In the genomic region with DNA sequence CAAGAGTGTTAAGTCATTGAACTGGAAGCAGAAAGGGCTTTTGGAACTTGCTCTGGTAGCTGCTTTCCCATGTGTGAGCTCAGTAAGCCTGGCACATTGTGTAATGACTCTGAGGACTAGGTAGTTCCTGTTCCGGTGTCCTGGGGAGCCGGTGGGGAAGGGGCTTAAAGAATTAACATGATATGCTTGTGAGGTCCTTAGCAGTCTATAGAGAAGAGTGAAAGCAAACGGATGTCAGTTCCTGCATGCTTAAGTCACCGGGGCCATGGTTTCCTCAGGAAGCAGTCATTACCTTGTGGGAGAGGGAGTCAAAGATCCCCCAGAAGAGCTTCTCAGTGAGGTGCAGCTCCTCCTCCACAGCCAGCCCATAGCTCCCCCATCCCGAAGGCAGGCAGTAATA, we compare ENCODE assay signal across 17 mouse cellular contexts.
DNase-seq lines count a peak whose midpoint lies in the region; ATAC-seq and TF ChIP-seq lines count a peak whose summit lies in the region.
"Had no signal": no experiment of that assay in that cellular context is flagged by ENCODE, and none has a peak within 500 bp of the region (broad histone marks: within the 10 kb centered on the region; RNA-seq: fewer than 3 reads in every experiment).

No protein-coding gene starts in this region.

- H3K4me2 ChIP-seq in forebrain, embryonic 14.5 days (ENCODE audit: low read length): no peak overlapping the region
- H3K4me2 ChIP-seq: embryonic facial prominence, embryonic 15.5 days; heart, embryonic 15.5 days; hindbrain, embryonic 14.5 days; liver, embryonic 15.5 days; lung, embryonic 15.5 days; midbrain, embryonic 13.5 days had no signal

- no peak for TF ChIP-seq POLR2A in kidney, adult 2 months (IDR thresholded peaks at IDR 0.05; ENCODE audit: low read depth, low read length)

- no peak overlapping the region for H3K4me3 ChIP-seq in kidney, adult 2 months (ENCODE audit: insufficient read depth, low read depth, low read length)
- H3K4me3 ChIP-seq in forebrain, embryonic 14.5 days (ENCODE audit: low read depth, low read length): no peak overlapping the region
- H3K4me3 ChIP-seq: embryonic facial prominence, embryonic 15.5 days; heart, embryonic 15.5 days; limb, embryonic 10.5 days; liver, embryonic 15.5 days; lung, embryonic 15.5 days; midbrain, embryonic 13.5 days had no signal

- H3K9me3 ChIP-seq in forebrain, embryonic 14.5 days (replicated peaks; ENCODE audit: control insufficient read depth, low read length): no peaks in the 10 kb centered on the region
- H3K9me3 ChIP-seq: embryonic facial prominence, embryonic 15.5 days; heart, embryonic 15.5 days; limb, embryonic 10.5 days; liver, embryonic 15.5 days; lung, embryonic 15.5 days; midbrain, embryonic 13.5 days had no signal

- DNase-seq in kidney, adult 2 months: peak; percentile 9
- no peak for DNase-seq in kidney, adult 8-10 months
- DNase-seq in lung, postnatal 36 days: peak; percentile 14
- DNase-seq in lung, postnatal 25 days (ENCODE audit: low spot score): no peak
- DNase-seq in left cerebral cortex, adult 8-10 months (ENCODE audit: low spot score in 2 of 2): no peak
- no peak for DNase-seq in forebrain, embryonic 14.5 days (ENCODE audit: low spot score)
- DNase-seq: gastrocnemius, postnatal 14 days; liver had no signal

- H3K36me3 ChIP-seq in kidney, adult 2 months (ENCODE audit: control insufficient read depth, insufficient read depth, low read length): no peaks in the 10 kb centered on the region
- no peaks in the 10 kb centered on the region for H3K36me3 ChIP-seq in forebrain, embryonic 14.5 days (ENCODE audit: control insufficient read depth, insufficient read depth, low read length)
- H3K36me3 ChIP-seq: embryonic facial prominence, embryonic 15.5 days; heart, embryonic 15.5 days; limb, embryonic 10.5 days; liver, embryonic 15.5 days; lung, embryonic 15.5 days; midbrain, embryonic 13.5 days had no signal

- no peaks in the 10 kb centered on the region for H3K27me3 ChIP-seq in kidney, adult 2 months (replicated peaks; ENCODE audit: control insufficient read depth, insufficient read depth, low read length)
- no peaks in the 10 kb centered on the region for H3K27me3 ChIP-seq in forebrain, embryonic 14.5 days (replicated peaks; ENCODE audit: control insufficient read depth, insufficient read depth, low read length)
- H3K27me3 ChIP-seq: embryonic facial prominence, embryonic 15.5 days; heart, embryonic 15.5 days; liver, embryonic 15.5 days; lung, embryonic 15.5 days; midbrain, embryonic 13.5 days had no signal

- ATAC-seq in common myeloid progenitor, adult 5-6 weeks (replicated peaks; ENCODE audit: low read depth, poor library complexity, severe bottlenecking): peak; percentile 48
- no peak for ATAC-seq in forebrain, embryonic 14.5 days
- ATAC-seq: forebrain, embryonic 16.5 days; midbrain, embryonic 13.5 days had no signal

- WGBS in kidney, adult 2 months: 42% methylated on average over 5 of the region's 5 CpGs
- 76% methylated on average over 5 of the region's 5 CpGs for WGBS in forebrain, embryonic 14.5 days

- H3K4me1 ChIP-seq in kidney, adult 2 months (ENCODE audit: control insufficient read depth, insufficient read depth, low read length): no peaks in the 10 kb centered on the region
- H3K4me1 ChIP-seq in forebrain, embryonic 14.5 days (ENCODE audit: control insufficient read depth, insufficient read depth, low read length): peaks cover 6% of the 10 kb centered on the region; the same call in 1 of the 2 replicates
- H3K4me1 ChIP-seq: embryonic facial prominence, embryonic 15.5 days; heart, embryonic 15.5 days; limb, embryonic 10.5 days; liver, embryonic 15.5 days; midbrain, embryonic 13.5 days had no signal

- no peak overlapping the region for H3K9ac ChIP-seq in forebrain, embryonic 14.5 days (ENCODE audit: low read length)
- H3K9ac ChIP-seq: embryonic facial prominence, embryonic 15.5 days; heart, embryonic 15.5 days; hindbrain, embryonic 14.5 days; liver, embryonic 15.5 days; lung, embryonic 15.5 days; midbrain, embryonic 13.5 days had no signal

- no peak for TF ChIP-seq CTCF in kidney, adult 2 months (conservative IDR thresholded peaks at IDR 0.05; ENCODE audit: insufficient read depth, insufficient read length, low read depth, low read length)

- no peak overlapping the region for H3K27ac ChIP-seq in kidney, adult 2 months (ENCODE audit: insufficient read depth, low read depth, low read length)
- no peak overlapping the region for H3K27ac ChIP-seq in forebrain, embryonic 14.5 days (ENCODE audit: low read depth, low read length)
- H3K27ac ChIP-seq: embryonic facial prominence, embryonic 15.5 days; heart, embryonic 15.5 days; hindbrain, embryonic 14.5 days; limb, embryonic 10.5 days; liver, embryonic 15.5 days; lung, embryonic 15.5 days; midbrain, embryonic 13.5 days had no signal

Comparison
In these comparisons a context has a peak if more than half of its experiments do, and no peak if none do; other contexts are left out.
1. DNase-seq: peak in kidney, adult 2 months (single experiment) and lung, postnatal 36 days (single experiment); none in kidney, adult 8-10 months (0 of 2), lung, postnatal 25 days (single experiment), left cerebral cortex, adult 8-10 months (0 of 2) and forebrain, embryonic 14.5 days (single experiment).